Mouse (Mus musculus) layer of hippocampus, adult 9-11 months (tissue): Measurements from ENCODE around the gene Obox8.

Source experiments
- DNase-seq: peaks from one replicate; pipeline ENCODE4 v3.0.0; 2022

Obox8 gene

DNA sequence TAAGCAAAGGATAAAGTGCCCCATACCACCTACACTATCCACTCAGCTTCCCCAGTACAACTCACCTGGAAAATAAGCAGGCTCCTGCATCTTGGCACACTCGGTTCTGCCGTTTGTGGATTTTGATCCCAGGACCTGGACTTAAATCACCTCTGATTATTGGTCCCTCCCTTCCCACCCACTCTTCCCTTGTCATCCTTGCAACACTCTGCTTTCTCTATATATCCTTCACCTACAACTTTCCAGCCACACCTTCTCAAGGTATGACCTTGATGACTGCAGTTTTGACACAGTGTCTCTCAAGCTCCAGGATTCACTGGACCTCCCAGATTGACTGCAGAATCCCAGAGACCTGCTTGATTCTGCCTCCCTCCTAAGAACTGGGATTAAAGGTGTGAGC is at the start of gene Obox8:
Gene Obox8 (minus strand): TSS at position 101 of the 400 bp plus-strand sequence.
- no peak for DNase-seq

GRCm38 (mm10) chr7:14317209-14317608 is 16.1 kb downstream of the Obox8 start:
- no peak for DNase-seq

DNA sequence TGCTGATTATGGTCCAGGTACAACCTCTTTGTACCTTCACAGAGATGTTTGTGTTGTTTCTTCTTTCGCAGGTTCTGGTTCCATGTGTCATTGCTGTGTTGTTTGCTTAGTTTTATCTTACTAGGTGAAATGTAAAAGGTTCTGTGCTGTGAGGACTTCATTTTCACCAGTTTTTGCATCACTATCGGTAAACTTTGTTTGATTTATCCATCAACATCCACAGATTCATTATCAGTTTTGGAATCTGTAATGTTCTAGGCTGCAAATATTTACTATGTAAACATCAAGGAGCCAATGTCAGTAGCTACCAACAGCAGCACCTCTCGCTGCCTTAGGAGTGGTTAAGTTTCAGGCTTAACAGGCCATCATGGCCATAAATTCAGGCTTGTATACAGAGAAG is 24.7 kb downstream of the Obox8 start:
- DNase-seq: no peak

GRCm38 (mm10) chr7:14307571-14307970 is 25.8 kb downstream of the Obox8 start:
- no peak for DNase-seq
